Mouse (Mus musculus) CH12.LX (cell line): ENCODE results near the gene Ociad1.

Source experiments
- CTCF ChIP-seq, 2 experiments: IDR thresholded peaks in 1 of 2; conservative IDR thresholded peaks in 1 of 2; 2 replicates each; pipeline ENCODE4 v1.5.1; 2011 to 2012; ENCODE audit warnings: low read depth in 2 of 2, low read length in 2 of 2, improper control_type of control experiment in 1 of 2, inconsistent platforms in 1 of 2, mild to moderate bottlenecking in 1 of 2, moderate library complexity in 1 of 2
- E2F4 ChIP-seq: IDR thresholded peaks from 2 replicates; pipeline ENCODE4 v1.6.1; 2011; ENCODE audit warnings: low read depth, low read length, improper control_type of control experiment; ENCODE audit not compliant: insufficient replicate concordance
- ETS1 ChIP-seq: conservative IDR thresholded peaks from 2 replicates; pipeline ENCODE4 v1.6.1; 2012; ENCODE audit warnings: low read depth, mild to moderate bottlenecking, inconsistent platforms, low read length, improper control_type of control experiment, moderate library complexity
- GABPA ChIP-seq: IDR thresholded peaks from 2 replicates; pipeline ENCODE4 v1.6.1; 2012; ENCODE audit warnings: low read depth, low read length, improper control_type of control experiment, inconsistent platforms; ENCODE audit not compliant: insufficient replicate concordance
- MAX ChIP-seq: IDR thresholded peaks from 2 replicates; pipeline ENCODE4 v1.6.1; 2011; ENCODE audit warnings: low read length, improper control_type of control experiment
- POLR2A ChIP-seq: IDR thresholded peaks from 2 replicates; pipeline ENCODE4 v1.6.1; 2011; ENCODE audit warnings: low read depth, mild to moderate bottlenecking, improper control_type of control experiment, low read length
- ZKSCAN1 ChIP-seq: IDR thresholded peaks from 2 replicates; pipeline ENCODE4 v1.6.1; 2012; ENCODE audit warnings: low read depth, inconsistent platforms, low read length, improper control_type of control experiment, borderline replicate concordance
- ZNF384 ChIP-seq: IDR thresholded peaks from 2 replicates; pipeline ENCODE4 v1.6.1; 2012; ENCODE audit warnings: low read depth, low read length, improper control_type of control experiment, inconsistent platforms

DNA sequence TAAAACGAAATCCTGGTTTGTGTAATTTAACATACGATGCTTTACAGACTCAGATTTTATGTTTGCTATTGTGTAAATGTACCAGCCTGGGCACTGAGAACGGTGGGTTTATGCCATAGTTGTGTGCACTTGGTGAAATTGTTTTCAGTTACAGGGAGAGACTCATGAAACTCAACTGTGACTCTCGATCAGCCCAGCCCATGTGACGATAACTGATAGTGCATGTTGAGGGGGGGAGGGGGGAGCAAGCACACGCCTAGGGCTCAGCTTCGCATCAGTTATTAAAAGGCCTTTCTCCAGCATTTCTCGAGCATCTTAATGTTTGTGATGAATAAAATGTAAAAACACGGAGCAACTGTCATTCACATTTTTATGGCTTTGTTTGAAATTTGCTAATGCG is 21.0 kb downstream of the Ociad1 start:
- no peak for TF ChIP-seq ETS1
- no peak for TF ChIP-seq CTCF (conservative IDR thresholded peaks at IDR 0.05 in 1 of 2, IDR thresholded peaks at IDR 0.05 in 1 of 2; ENCODE audit: low read depth in 2 of 2, low read length in 2 of 2)
- no peak for TF ChIP-seq POLR2A
- TF ChIP-seq E2F4: no peak
- no peak for TF ChIP-seq ZKSCAN1
- TF ChIP-seq GABPA: no peak
- no peak for TF ChIP-seq MAX
- TF ChIP-seq ZNF384: no peak
